Mouse (Mus musculus) kidney, postnatal 4 days (tissue): ENCODE measurements around the gene Acot5.
A peak's percentile ranks its signal among the peaks of the same experiment; 100 is the strongest.
"Not testable (repeated sequence)": the region's sequence is repeated elsewhere in the genome, so short reads cannot be mapped to it uniquely, and the experiment has no call there.

Experiments used
- DNase-seq, 2 experiments: peaks; one replicate each; pipeline ENCODE4 v3.0.0; 2021; ENCODE audit warnings: mixed read lengths in 2 of 2

Acot5 gene

DNA sequence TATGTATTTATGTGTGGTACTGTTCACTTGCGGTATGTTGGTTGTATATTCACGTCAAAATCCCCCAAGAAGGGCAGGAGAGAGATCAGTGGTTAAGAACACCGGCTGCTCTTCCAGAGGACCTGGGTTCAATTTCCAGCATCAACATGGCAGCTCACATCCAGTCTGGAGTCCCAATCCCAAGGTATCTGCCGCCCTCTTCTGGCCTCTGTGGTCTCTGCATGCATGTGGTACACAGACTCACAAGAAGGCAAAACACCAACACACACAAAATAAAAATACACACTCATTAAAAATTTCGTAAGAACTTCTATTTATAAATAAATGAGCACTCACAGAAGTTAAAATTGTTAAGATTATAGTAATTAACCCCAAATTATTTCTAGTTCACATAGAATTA is 5.9 kb upstream of the Acot5 start:
- DNase-seq = peak; percentile 52 to 54

DNA sequence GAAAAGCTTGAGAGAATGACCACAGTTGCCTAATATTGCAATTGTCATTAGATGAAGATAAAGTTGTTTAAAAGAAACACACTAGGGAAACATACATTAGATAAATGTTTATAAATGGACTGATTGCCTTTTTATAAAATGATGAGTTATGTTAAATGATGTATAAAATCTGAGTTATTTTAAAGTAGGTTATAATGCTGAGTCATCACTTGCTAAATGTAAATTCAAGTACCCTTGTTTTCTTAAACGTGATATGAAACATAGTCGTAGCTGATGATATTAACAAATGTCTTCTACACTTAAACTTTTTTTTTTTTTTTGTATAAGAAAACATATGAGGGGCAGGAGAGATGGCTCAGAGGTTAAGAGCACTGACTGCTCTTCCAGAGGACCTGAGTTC is 5.3 kb upstream of the Acot5 start:
- DNase-seq = no peak

DNA sequence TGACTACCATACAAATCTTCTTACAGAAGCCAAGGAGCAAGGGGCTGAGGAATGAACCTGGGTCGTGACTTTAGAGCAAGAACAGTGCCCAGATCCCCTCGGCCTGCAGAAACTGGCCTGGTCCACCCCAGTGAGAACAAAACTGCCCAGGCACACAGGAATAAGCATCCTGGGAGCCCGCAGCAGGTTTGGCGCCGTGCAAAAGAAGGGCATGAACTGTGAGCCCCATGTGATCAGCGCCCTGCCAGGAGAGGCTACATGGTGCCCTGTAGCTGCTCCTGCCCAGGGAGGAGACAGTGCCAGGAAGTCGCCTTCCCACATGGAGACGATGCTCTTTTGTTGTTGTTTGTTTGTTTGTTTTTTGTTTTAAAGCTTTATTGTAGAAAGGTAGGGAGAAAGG is 4.5 kb upstream of the Acot5 start:
- no peak for DNase-seq

DNA sequence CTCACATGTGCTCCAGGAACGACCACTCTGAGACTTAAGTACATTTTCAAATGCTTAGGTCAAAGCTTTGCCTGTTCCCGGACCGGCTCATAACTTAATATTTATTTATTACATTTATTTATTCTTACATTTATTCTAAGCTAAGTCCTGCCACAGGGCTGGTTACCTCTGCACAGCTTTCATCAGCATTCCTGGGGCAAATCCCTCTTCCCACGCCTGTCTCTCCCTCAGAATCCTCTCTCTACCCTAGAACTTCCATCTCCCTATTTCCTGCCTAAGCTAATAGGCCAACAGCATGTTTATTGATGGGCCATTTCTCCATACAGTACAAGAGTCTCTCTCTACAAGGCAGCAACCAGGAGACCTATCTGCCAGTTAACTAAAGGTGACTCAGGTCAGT is 1.4 kb upstream of the Acot5 start:
- DNase-seq = no peak

DNA sequence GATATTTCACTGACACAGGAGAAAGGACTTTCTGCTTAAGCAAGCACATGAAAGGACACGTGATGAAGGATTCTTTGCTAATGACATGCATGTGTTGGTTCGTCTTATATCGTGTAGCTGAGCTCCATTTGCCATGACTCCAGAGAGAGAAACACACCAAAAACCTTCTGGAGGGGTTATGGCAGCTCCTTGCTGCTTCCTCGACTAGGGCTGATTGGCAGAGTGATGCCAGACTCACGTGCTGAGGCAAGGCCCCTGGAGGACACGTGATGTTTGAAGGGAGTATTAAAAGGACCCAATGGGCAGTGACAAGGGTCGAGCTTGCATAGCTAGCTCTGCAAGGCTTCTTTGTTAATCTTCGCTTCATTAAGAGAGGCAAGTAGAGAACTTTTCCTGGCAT is 829 bp upstream of the Acot5 start:
- no peak for DNase-seq

DNA sequence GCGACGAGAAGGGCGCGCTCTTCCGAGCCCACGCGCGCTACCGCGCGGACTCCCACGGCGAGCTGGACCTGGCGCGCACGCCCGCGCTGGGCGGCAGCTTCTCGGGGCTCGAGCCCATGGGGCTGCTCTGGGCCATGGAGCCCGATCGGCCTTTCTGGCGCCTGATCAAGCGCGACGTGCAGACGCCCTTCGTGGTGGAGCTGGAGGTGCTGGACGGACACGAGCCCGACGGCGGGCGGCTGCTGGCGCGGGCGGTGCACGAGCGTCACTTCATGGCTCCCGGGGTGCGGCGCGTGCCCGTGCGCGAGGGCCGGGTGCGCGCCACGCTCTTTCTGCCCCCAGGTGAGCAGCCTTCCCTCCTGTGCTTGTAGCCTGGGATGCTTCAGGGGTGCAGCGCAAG is 457 bp downstream of the Acot5 start:
- DNase-seq = peak; percentile 65 to 73

DNA sequence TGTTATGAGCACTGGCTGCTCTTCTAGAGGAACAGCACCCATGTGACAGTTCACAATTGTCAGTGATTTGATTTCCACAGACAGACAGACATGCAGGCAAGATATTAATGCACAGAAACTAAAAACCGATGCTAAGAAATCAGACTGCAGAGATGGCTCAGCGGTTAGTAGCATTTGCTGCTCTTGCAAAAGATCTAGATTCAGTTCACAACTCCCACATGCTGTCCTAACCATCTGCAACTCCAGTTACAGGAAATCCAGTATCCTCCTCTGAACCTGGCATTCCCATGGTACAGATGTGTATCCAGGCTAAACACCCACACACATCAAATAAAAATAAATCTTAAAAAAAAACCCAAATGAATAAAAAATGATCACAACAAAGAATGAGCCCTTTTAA is 2.6 kb downstream of the Acot5 start:
- DNase-seq = no peak

DNA sequence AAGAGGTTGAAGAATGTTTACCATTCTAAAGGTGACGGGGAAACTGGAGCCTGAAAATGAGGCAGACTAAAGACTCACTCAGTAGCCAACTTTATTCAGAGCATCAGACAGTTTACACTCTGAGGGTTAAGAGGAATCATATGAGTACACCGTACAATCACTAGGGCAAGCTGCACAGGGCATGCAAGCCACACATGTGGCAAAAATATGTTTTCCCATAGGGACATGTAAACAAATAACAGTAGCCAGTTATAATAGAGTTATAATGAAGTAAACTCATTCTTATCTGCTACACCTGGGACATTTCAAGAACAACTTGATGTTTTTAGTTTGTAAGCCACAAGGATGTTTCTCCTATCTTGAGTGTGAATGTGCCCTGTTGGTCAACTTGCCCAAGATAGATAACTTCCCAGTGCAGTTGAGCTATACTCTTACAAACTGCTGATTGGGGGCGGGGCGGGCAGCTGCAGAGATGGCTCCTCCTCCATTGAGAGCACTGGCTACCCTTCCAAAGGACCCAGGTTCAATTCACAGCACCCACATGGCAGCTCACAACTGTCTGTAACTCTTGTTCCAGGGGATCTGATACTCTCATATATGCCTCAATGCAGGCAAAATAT is 8.4 kb downstream of the Acot5 start:
- no peak for DNase-seq

DNA sequence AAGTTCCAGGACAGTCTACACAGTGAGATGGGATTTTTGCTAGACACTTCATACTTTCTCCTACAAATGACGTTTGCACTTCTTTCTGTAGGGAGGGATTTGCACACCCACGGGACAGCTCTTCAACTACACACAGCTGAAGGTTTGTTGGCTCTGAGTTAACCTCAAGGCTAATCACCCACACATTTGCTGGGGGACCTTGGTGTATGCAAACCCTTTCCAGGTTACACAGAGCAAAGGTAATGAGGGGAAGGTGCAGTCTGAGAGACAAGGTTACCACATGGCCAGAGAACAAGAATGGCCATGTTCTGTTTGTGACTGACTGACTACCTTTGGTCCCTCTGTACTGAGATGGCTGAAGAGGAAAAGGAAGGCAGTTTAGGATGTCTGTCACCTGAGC is 14.7 kb downstream of the Acot5 start:
- no peak for DNase-seq

DNA sequence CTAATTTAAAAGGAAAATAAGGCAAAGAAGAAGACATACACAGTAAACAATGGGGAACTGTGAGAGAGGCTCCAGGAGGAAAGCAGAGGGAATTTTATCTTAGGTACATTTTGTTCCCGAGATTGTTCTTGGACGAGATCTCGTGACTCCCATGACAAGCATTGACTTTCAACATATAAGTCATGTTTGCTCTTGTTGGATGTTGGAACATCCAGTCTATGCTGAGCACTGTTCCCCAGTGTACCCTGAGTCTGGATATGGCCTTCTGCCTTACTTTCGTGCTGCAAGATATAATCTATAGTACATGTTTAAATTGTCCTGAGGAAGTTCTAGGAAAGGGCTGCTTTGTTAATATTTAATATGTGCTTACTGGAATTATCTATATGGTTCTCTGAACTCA is 15.5 kb downstream of the Acot5 start:
- no peak for DNase-seq

DNA sequence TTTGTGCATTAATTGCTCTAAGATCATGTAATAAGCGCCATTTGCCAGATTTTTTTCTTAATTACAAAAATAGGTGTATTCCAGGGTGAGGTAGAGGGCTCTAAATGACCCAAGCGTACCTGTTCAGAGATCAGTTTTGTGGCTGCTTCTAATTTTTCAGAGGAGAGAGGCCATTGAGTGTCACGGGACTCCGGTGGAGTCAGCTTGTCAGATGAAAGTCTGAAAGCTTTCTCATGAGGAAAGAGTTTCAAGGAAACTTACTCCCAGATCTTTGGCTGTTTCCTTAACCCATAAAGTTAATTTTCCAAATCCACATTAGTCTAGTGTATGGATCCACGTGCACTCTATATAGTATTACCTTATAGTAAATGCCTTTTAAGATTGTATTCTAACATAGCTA is 25.5 kb downstream of the Acot5 start:
- not testable (repeated sequence) for DNase-seq

DNA sequence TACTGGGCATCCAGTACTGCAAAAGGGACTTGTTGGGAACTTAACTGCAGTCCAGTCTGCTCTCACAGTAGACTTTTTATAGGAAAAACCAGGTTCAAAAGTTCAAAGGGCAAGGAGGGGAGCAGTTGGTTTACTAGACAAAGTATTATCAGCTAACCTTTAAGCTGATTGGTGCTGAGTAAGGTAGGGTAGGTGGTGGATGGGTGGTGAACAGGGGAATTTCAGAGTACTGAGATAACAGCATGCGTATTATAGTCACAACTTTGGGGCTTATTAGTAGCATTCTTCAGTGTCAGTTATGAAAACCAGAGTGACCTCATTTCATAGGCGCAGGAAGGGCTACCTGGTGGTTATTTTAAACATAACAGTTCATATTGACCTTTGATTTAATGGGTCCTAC is 30.5 kb downstream of the Acot5 start:
- DNase-seq = no peak

DNA sequence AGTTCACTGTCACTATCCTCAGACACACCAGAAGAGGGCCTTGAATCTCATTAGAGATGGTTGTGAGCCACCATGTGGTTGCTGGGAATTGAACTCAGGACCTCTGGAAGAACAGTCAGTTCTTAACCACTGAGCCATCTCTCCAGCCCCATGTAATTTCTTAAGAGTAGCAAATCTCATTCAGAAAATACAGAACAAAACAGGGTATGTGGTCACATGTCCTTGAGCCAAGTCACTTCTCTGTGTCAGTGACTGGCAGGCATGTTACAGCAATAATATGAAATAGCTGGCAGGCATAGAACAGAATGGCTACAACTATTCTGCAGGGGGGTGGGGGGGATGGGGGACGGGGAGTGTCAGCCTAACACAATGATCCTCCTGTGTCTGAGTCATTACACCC is 30.9 kb downstream of the Acot5 start:
- no peak for DNase-seq

DNA sequence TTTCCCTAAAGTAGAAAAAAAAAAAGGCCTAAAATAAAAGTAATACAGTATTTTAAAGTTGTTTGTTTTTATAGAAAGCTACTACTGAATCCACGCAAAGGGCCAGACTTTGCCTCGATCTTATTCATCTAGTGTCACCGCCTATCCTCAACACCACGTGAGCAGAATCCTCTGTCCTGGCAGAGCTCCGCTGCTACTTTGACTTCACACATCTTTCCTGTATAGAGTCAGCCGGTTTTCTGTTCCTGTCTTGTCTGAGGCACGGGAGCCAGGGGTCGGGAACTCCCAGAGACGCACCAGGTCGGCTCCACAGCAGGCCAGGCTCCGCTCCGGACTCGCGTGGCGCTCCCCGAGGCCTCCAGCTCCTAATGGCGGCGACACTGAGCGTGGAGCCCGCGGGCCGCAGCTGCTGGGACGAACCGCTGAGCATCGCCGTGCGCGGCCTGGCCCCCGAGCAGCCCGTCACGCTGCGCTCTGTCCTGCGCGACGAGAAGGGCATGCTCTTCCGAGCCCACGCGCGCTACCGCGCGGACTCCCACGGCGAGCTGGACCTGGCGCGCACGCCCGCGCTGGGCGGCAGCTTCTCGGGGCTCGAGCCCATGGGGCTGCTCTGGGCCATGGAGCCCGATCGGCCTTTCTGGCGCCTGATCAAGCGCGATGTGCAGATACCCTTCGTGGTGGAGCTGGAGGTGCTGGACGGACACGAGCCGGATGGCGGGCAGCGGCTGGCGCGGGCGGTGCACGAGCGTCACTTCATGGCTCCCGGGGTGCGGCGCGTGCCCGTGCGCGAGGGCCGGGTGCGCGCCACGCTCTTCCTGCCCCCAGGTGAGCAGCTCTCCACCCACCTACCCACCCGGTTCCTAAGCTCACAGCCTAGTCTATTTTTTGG is 31.7 kb downstream of the Acot5 start, which contains the start of gene Acot6:
Acot6 (plus strand) TSS at position 51 of the 889 bp plus-strand sequence.
- DNase-seq = peak; percentile 65 to 77

DNA sequence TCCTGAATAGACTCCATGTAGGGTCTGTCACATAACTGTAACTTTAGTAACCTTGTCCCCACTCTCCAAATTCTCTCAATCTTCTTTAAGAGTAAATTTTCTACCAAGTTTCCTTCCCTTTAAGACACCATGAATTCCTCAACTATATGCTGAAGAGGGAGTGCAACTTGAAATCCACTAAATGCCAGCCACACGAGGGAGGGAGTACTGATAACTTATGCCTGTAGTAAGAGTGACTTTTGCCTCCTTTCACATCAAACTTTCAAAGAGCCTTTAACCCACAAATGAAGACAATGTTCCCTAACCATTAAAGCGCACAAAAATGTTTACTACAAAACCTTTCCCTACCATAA is 32.3 kb downstream of the Acot5 start:
- DNase-seq = no peak

DNA sequence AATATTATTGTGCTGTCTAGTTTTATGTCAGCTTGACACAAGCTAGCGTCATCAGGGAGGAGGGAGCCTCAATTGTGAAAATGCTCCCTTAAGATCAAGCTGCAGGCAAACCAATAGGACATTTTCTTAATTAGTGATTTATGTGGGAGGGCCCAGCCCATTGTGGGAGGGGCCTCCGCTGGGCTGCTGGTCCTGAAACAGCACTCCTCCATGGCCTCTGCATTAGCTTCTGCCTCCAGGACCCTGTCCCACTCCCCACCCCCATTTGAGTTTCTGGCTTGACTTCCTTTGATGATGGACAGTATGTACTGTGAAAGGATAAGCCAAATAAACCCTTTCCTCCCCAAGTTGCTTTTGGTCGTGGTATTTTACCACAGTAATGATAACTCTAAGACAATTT is 37.9 kb downstream of the Acot5 start:
- DNase-seq = peak; percentile 9 to 24

DNA sequence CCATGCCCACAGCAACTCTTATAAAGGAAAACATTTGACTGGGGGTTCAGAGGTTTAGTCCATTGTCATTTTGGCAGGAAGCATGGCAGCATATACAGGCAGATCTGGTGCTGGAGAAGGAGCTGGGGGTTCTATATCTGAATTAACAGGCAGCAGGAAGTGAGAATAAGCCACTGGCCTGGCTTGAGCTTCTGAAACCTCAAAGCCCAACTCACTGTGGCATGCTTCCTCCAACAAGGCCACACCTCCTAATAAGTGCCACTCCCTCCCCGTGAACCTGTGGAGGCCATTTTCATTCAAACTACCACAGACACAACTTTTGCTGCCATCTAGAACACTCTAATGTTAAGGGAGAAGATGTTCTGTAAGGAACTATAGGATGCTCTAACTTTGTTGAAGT is 38.6 kb downstream of the Acot5 start:
- DNase-seq = no peak

DNA sequence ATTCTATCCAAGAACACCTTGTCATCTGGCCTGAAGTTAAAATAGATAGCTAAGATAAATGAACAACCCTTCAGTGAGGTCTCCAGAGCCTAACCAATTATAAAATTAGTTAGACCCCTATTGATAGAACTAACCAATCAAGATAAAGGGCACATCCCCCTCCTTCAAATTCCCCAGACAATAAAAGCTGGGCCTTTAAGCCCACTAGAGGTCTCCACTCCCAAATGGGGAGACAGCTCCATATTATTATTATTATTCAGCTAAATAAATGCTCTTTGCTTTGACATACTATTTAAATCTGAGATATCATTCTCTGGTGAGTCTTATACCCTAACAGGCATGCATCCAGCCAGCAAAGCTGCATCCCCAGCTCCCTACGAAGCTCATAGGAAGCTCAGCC is 40.8 kb downstream of the Acot5 start:
- no peak for DNase-seq

DNA sequence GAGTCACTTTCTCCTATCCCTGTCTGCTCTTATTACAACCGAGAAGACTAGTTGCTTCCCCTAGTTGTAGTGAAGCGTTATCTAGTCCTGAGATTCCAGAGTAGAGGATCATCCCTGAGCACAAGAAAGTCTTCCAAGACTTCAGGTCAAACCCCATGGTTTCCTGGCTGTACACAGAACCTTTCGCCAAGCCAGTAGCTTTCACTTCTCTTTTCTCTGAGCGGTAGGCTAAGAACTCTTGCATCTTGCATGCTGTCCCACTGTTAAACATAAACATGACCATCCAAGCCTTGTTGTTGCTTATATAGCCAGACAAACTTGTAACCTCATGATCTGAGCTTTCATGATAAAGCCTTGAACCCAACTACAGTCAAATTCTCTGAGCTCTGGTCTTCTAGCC is 41.7 kb downstream of the Acot5 start:
- no peak for DNase-seq

DNA sequence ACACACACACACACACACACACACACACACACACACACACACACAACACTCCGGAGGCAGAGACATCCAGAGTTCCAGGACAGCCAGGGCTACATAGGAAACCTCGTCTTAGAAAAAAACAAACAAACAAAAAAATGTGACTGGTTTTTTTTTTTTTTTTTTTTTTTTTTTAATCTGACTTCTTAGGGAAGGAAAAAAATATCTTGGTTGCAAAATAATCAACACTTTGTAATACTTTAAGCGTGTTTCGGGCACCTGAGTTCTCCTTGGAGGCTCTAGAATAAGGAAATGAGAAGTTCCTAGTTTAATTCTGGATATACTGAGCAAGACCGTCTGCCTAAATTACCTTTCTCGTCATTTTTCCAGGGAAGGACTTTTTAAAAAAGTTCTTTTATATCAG is 44.6 kb downstream of the Acot5 start:
- DNase-seq = no peak

DNA sequence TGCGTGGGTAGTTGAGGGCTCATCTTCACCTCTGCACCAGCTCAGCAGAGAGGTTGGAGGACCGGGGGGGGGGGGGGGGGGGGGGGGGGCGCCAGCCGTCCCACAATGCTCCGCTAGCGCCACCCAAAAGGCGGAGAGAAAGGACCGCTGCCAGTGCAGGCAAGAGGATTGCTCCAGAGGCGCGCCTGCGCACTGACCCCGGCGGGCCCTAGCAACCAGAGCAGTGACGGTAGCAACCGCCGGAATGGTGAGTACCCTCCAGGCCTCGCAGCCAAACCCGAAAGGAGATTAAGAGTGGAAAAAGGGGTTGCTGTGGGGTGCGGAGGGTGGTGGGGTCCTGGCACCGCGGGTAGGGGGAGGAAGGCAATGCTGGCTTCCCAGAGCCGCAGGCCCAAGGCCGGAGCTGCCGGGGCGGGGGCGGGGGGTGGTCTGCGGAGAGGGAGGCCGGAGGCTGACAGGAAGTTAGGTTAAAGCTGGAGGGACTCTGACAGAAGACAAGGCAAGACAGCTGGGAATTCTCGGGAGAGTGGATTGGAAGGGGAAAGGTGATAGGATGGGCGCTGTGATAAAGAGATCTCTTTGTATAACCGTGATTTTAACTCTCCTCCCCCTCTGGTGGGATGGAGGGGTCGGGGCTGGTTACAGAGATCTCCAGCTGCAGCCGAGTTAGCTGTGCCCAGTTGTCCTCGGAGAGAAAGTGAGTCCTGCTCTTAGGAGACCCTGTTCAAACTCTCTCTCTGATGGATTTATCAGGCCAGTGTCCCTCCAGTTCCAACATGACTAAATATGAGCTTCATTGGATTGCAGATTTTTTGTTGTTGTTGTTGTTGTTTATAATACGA is 45.2 kb downstream of the Acot5 start, which contains the start of gene Dnal1:
Dnal1 (plus strand) TSS at position 214 of the 842 bp plus-strand sequence.
- peak; percentile 94 to 96 for DNase-seq

DNA sequence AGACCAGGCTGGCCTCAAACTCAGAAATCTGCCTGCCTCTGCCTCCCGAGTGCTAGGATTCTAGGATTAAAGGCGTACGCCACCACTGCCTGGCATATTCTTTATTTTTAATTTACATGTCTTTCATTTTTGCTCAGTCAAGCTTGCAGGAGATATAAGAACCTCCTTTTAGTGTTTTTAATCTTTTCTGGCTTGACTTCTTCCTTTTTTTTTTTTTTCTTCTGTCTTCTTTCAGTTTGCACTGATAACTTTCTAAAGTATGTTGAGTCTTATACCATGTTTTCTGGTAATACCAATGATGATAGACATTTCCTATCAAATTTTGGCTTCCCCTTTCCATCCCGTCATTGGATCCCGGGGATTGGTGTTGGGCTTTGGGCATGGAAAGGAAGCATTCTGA is 50.5 kb downstream of the Acot5 start:
- DNase-seq = no peak
